Mouse (Mus musculus) kidney, embryonic 15.5 days (tissue): ENCODE data around the gene Trabd2b. TPM values are rescaled to one million over a fixed set of nuclear protein-coding genes. Genes with fewer than 3 reads are reported as not detected.
A peak's percentile ranks its signal among the peaks of the same experiment; 100 is the strongest.

Source experiments
- ATAC-seq: fragments of 200-750 bp; cut with Nextera tagmentation; replicated peaks from 2 replicates; pipeline ENCODE4 v1.8.0; 2017; ENCODE audit warnings: moderate TSS enrichment; ENCODE audit not compliant: low FRiP score
- H3K27ac ChIP-seq: fragments of 300-500 bp; sonication (generic); 2 replicates; pipeline ENCODE4 v1.5.1; 2015; ENCODE audit warnings: mild to moderate bottlenecking, inconsistent platforms
- H3K27me3 ChIP-seq: fragments of 300-500 bp; sonication (generic); 2 replicates; pipeline ENCODE4 v1.6.1; 2015; ENCODE audit warnings: inconsistent platforms
- H3K36me3 ChIP-seq: fragments of 300-500 bp; sonication (generic); 2 replicates; pipeline ENCODE4 v1.6.1; 2015; ENCODE audit warnings: inconsistent platforms
- H3K4me1 ChIP-seq: fragments of 300-500 bp; sonication (generic); 2 replicates; pipeline ENCODE4 v1.6.1; 2015; ENCODE audit warnings: inconsistent platforms
- H3K4me2 ChIP-seq: fragments of 300-500 bp; sonication (generic); 2 replicates; pipeline ENCODE4 v1.6.1; 2015; ENCODE audit warnings: moderate library complexity, mild to moderate bottlenecking, inconsistent platforms
- H3K4me3 ChIP-seq: fragments of 300-500 bp; sonication (generic); replicated peaks from 2 replicates; pipeline ENCODE4 v1.5.1; 2015; ENCODE audit warnings: mild to moderate bottlenecking, inconsistent platforms
- H3K9ac ChIP-seq: fragments of 300-500 bp; sonication (generic); 2 replicates; pipeline ENCODE4 v1.6.1; 2015; ENCODE audit warnings: mild to moderate bottlenecking, inconsistent platforms
- H3K9me3 ChIP-seq: fragments of 300-500 bp; sonication (generic); replicated peaks from 2 replicates; pipeline ENCODE4 v1.6.1; 2016; ENCODE audit warnings: inconsistent platforms
- WGBS: fragments of 180-500 bp; shearing (Covaris S2); methylation state at CpG from one replicate; pipeline ENCODE4 v1.1.7; 2015; ENCODE audit warnings: mixed read lengths; 5-methylcytosine and 5-hydroxymethylcytosine counted together
- polyA plus RNA-seq: library from polyadenylated mRNA; unstranded; fragments of >200 nt; fragmentation: Nextera tagmentation; extraction: Ambion mirVana; gene quantifications from 2 replicates; pipeline ENCODE4 v1.2.1, GENCODE M21; 2015

The Trabd2b gene
- polyA plus RNA-seq, 1 experiment from 2014 or later: 4.9 TPM

GRCm38 (mm10) chr4:114558487-114558886 lies 152.0 kb downstream of the Trabd2b start:
- H3K4me2 ChIP-seq: no peak overlapping the region
- H3K36me3 ChIP-seq: no peaks in the 10 kb centered on the region
- ATAC-seq: peak; percentile 76
- no peak overlapping the region for H3K27ac ChIP-seq
- 15% methylated on average over 3 of the region's 3 CpGs for WGBS
- H3K9ac ChIP-seq: no peak overlapping the region
- H3K4me3 ChIP-seq: no peak overlapping the region
- no peaks in the 10 kb centered on the region for H3K27me3 ChIP-seq
- no peaks in the 10 kb centered on the region for H3K9me3 ChIP-seq
- H3K4me1 ChIP-seq: peaks cover 24% of the 10 kb centered on the region

- Histone ChIP-seq H3K27me3 (no peaks in the 10 kb centered on the region), H3K27ac (no peak overlapping the region), H3K9me3 (no peaks in the 10 kb centered on the region), H3K36me3 (no peaks in the 10 kb centered on the region), H3K4me2 (no peak overlapping the region), H3K9ac (no peak overlapping the region), H3K4me1 (peaks cover 35% of the 10 kb centered on the region), H3K4me3 (no peak overlapping the region)
- no peak for ATAC-seq
- 78% methylated on average over 17 of the region's 17 CpGs for WGBS
Measured at GRCm38 (mm10) chr4:114560638-114561216, 154.2 kb downstream of the Trabd2b start.

DNA sequence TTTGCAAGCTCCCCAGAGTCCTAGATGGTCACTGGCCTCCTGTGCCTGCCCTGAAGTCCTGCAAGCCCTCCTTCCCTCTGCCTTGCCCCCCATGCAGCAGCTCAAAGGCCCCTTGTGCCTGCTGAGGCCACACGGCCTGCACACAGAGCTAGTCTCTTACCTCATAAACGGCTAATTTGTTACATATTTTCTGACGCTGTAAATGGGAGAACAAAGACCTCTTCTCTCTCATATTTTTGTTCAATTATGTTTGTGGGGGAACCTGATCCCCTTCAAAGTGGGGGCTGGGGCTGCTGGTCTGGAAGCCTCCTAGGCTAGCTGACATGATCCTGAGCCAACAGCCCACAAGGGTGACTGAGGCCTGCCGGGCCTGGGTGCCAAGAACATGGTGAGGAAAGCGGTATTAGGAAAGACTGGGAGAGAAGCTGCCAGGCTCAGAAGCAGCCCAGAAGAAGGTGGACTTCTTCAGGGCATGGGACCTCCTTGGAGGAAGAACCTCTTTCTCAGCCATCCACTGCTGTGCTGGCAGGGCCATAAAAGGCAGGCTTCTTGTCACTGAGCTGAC lies 157.7 kb downstream of the Trabd2b start:
- Histone ChIP-seq H3K27ac (no peak overlapping the region), H3K9ac (no peak overlapping the region), H3K36me3 (no peaks in the 10 kb centered on the region), H3K9me3 (no peaks in the 10 kb centered on the region), H3K27me3 (no peaks in the 10 kb centered on the region), H3K4me2 (no peak overlapping the region), H3K4me3 (no peak overlapping the region), H3K4me1 (peaks cover 41% of the 10 kb centered on the region)
- WGBS: 57% methylated on average over 5 of the region's 5 CpGs
- no peak for ATAC-seq

- H3K27ac ChIP-seq: peak overlapping the region; percentile 27; the same call in 1 of the 2 replicates
- H3K9ac ChIP-seq: no peak overlapping the region
- no peak overlapping the region for H3K4me2 ChIP-seq
- H3K27me3 ChIP-seq: no peaks in the 10 kb centered on the region
- WGBS: 52% methylated on average over 6 of the region's 6 CpGs
- peaks cover 34% of the 10 kb centered on the region for H3K4me1 ChIP-seq
- H3K9me3 ChIP-seq: no peaks in the 10 kb centered on the region
- H3K36me3 ChIP-seq: no peaks in the 10 kb centered on the region
- no peak; the same call in 1 of the 2 replicates for ATAC-seq
- no peak overlapping the region for H3K4me3 ChIP-seq
Measured at GRCm38 (mm10) chr4:114567594-114567993, 161.1 kb downstream of the Trabd2b start.

- ATAC-seq: peak; percentile 71
- H3K9me3 ChIP-seq: no peaks in the 10 kb centered on the region
Measured at GRCm38 (mm10) chr4:114568081-114568605, 161.6 kb downstream of the Trabd2b start.

DNA sequence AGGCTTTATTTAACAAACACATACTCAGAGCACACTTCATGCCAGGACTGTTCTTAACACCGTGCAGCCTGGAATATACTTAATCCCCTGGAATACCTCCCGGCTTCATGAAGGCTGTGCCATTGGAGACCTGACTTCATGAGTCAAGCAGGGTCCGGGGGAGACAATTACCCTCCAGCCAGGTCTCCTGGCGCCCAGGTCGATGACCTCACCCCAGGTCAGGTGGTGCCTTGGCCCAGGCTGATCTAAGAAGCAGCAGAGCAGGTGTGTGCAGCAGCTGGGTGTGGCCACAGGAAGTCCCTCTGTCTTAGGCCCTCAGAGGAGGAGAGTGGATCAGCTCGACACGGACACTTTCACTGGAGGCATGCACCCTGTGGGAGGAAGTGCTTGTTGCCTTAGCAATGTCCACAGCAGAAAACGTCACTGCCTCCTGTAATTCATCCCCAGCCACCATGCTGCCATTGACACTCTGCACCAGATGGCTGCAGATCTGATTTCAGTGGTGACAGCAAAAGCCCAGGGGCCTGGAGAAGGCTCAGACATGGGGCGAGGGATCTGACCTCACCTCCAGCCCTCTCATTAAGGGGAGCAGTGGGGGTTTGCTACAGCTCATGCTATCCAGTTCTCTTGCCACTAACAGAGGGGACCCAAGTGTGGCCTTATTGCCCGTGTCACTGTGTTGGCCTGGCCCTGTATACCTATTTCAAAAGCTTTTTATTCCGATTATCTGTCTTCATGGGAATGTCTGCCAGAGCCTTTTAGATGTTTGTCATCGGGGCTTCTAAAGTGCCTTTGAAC lies 171.8 kb downstream of the Trabd2b start:
- no peaks in the 10 kb centered on the region for H3K27me3 ChIP-seq
- no peaks in the 10 kb centered on the region for H3K9me3 ChIP-seq
- no peak overlapping the region for H3K4me3 ChIP-seq
- no peak overlapping the region for H3K9ac ChIP-seq
- H3K4me2 ChIP-seq: no peak overlapping the region
- no peaks in the 10 kb centered on the region for H3K36me3 ChIP-seq
- WGBS: 26% methylated on average over 12 of the region's 12 CpGs
- ATAC-seq: peak; percentile 91
- H3K27ac ChIP-seq: peak overlapping the region; percentile 63
- H3K4me1 ChIP-seq: peaks cover 26% of the 10 kb centered on the region

More at GRCm38 (mm10) chr4:114568081-114568605, 161.6 kb downstream of the Trabd2b start:
- Histone ChIP-seq H3K4me2 (no peak overlapping the region), H3K4me1 (peaks cover 34% of the 10 kb centered on the region), H3K9ac (no peak overlapping the region; the same call in 1 of the 2 replicates), H3K27ac (no peak overlapping the region), H3K4me3 (no peak overlapping the region), H3K36me3 (no peaks in the 10 kb centered on the region), H3K27me3 (no peaks in the 10 kb centered on the region)
- 62% methylated on average over 1 of the region's 1 CpGs for whole genome bisulfite sequencing

DNA sequence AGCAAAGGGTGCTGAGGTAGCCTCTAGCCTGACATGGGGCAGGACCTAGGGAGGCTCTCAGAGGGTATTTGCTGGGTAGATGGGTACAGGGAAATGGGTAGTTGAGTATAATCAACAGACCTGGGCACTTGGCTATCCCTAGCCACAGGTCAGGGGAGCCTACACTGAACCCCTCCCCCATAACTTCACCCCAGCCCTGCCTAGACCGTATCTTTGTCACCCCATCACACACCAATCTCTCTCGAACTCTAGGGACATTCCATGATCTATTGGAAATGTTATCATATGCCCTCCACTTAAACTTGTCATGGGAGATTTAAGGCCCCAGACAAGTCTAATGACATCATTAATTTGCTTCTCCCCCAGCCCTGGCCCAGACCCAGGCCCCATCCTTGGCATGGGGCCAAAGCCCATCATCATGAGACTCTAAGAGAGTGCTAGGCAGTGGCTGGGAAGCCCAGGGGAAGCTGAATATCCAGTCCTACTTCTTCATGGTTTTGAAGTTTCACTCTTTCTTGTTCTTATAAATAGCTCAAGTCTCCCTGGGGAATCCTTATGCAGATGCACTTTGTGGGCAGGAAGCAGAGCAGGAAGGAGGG lies 177.1 kb downstream of the Trabd2b start:
- no peak overlapping the region for H3K4me3 ChIP-seq
- 61% methylated on average over 2 of the region's 2 CpGs for WGBS
- H3K9ac ChIP-seq: no peak overlapping the region
- H3K4me1 ChIP-seq: peaks cover 13% of the 10 kb centered on the region
- 0 out of 2 replicates have a peak, but pooled peaks cover 3% of the 10 kb centered on the region for H3K36me3 ChIP-seq
- H3K27ac ChIP-seq: no peak overlapping the region
- no peaks in the 10 kb centered on the region for H3K9me3 ChIP-seq
- no peak overlapping the region for H3K4me2 ChIP-seq
- 0 out of 2 replicates have a peak, but pooled peaks have one; percentile 16 for ATAC-seq
- H3K27me3 ChIP-seq: no peaks in the 10 kb centered on the region

GRCm38 (mm10) chr4:114584686-114585085 lies 178.2 kb downstream of the Trabd2b start:
- peaks cover 5% of the 10 kb centered on the region for H3K4me1 ChIP-seq
- 0 out of 2 replicates have a peak, but pooled peaks cover 3% of the 10 kb centered on the region for H3K36me3 ChIP-seq
- H3K27ac ChIP-seq: no peak overlapping the region
- H3K27me3 ChIP-seq: no peaks in the 10 kb centered on the region
- ATAC-seq: no peak
- H3K9me3 ChIP-seq: no peaks in the 10 kb centered on the region
- H3K4me2 ChIP-seq: no peak overlapping the region
- H3K9ac ChIP-seq: no peak overlapping the region
- H3K4me3 ChIP-seq: no peak overlapping the region
- 27% methylated on average over 1 of the region's 1 CpGs for WGBS

DNA sequence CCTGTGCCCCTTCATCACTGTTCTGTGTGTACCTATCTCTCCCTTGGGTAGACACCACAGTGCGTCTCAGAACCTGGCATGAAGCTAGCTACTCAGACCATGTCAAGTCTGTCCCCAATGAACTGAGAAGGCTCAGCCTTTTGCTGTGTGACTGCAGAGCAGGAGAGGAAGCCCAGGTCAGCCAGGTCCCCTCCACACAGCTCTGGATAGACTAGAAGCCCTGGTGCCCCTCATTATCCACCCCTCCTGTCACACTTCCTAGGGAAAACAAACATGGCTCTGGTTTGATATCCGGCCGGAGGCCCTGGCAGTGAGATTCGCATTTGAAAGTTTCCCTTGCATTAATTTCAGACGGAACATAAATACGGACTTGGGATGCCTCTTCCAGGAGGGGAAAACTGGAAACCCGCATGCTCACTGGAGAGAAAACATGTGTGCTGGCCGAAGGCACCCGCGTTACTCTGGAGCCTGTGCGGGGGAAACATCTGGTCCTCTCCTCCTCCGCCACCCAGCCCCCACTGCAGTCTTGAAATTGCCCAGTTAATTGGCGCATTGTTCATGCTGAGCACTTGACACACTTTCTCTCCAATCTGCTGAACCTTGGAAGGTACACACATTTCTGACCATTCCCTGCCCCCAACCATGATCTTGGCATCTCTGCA lies 187.2 kb downstream of the Trabd2b start:
- Histone ChIP-seq H3K4me2 (no peak overlapping the region), H3K27ac (peak overlapping the region; percentile 46)

GRCm38 (mm10) chr4:114595188-114595701 lies 188.7 kb downstream of the Trabd2b start:
- no peaks in the 10 kb centered on the region for H3K36me3 ChIP-seq

More for the DNA sequence above, 187.2 kb downstream of the Trabd2b start:
- Histone ChIP-seq H3K9me3 (no peaks in the 10 kb centered on the region), H3K36me3 (no peaks in the 10 kb centered on the region), H3K27me3 (no peaks in the 10 kb centered on the region), H3K4me3 (no peak overlapping the region), H3K4me1 (peaks cover 31% of the 10 kb centered on the region), H3K9ac (no peak overlapping the region)
- 0 out of 2 replicates have a peak, but pooled peaks have one; percentile 36 for ATAC-seq
- 38% methylated on average over 13 of the region's 13 CpGs for WGBS

DNA sequence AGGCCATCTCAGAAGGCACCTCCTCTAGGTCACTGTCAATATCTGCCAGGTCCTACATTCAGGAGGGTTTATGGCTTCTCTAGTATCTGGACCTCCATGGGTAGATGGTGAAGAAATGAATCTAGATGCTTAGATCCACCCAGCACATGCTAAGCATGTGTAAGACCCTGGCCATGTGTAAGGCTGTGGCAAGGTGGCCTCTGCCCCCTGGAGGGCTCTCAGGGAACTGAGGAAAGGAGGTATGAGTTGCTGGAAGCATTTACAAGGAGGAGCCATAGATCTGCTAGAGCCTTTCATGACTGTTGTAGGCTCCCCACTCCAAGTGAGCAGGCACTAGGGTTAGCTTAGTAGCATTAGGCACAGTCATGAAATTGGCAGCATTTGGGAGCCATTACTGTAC lies 192.6 kb downstream of the Trabd2b start:
- H3K4me1 ChIP-seq: peaks cover 37% of the 10 kb centered on the region
- H3K36me3 ChIP-seq: no peaks in the 10 kb centered on the region
- peaks cover 1% of the 10 kb centered on the region; the same call in 1 of the 2 replicates for H3K27me3 ChIP-seq
- H3K4me2 ChIP-seq: no peak overlapping the region
- ATAC-seq: no peak; the same call in 1 of the 2 replicates
- no peak overlapping the region for H3K9ac ChIP-seq
- no peak overlapping the region for H3K27ac ChIP-seq
- no peak overlapping the region for H3K4me3 ChIP-seq
- H3K9me3 ChIP-seq: no peaks in the 10 kb centered on the region

More at GRCm38 (mm10) chr4:114595188-114595701, 188.7 kb downstream of the Trabd2b start:
- no peaks in the 10 kb centered on the region for H3K9me3 ChIP-seq
- no peak for ATAC-seq
- H3K27me3 ChIP-seq: no peaks in the 10 kb centered on the region
- no peak overlapping the region for H3K4me3 ChIP-seq
- no peak overlapping the region for H3K27ac ChIP-seq
- no peak overlapping the region for H3K4me2 ChIP-seq
- H3K9ac ChIP-seq: no peak overlapping the region
- WGBS: 44% methylated on average over 2 of the region's 2 CpGs
- H3K4me1 ChIP-seq: peaks cover 31% of the 10 kb centered on the region
